In the genomic region with DNA sequence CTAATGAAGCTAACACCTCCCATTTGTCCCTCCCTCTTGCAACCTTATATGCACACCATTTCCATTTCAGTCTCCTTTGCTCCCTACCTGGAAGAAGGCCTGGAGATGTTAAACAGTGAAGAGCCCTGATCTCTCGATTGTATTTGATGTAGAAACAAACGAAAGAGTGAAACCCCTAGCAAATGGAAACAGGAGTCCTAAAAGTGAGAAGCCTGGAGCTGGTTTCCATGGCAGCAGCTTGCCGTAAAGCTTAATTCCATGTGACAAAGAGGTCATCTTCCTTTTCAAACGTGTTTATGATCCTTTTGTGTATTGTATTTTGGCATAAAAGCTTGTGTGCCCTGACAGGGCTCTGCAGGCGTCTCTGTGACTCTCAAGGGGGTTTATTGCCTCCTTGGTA, we compare ENCODE assay signal across 24 mouse cellular contexts. TPM values are rescaled to one million over a fixed set of nuclear protein-coding genes. Genes with fewer than 3 reads are reported as not detected.
A peak's percentile ranks its signal among the peaks of the same experiment; 100 is the strongest.
DNase-seq lines count a peak whose midpoint lies in the region; ATAC-seq and TF ChIP-seq lines count a peak whose summit lies in the region.
"Had no signal": no experiment of that assay in that cellular context is flagged by ENCODE, and none has a peak within 500 bp of the region (broad histone marks: within the 10 kb centered on the region; RNA-seq: fewer than 3 reads in every experiment).

No protein-coding gene starts in this region.

- 0 out of 2 replicates have a peak overlapping the region, but pooled peaks have one; percentile 12 for H3K9ac ChIP-seq in midbrain, embryonic 11.5 days (ENCODE audit: low read length)
- no peak overlapping the region for H3K9ac ChIP-seq in midbrain, postnatal 0 days (replicated peaks; ENCODE audit: low read length, poor library complexity, severe bottlenecking)
- no peak overlapping the region for H3K9ac ChIP-seq in forebrain, embryonic 12.5 days
- H3K9ac ChIP-seq: embryonic facial prominence, embryonic 15.5 days; heart, embryonic 13.5 days; hindbrain, embryonic 15.5 days; liver, embryonic 14.5 days had no signal

- H3K27me3 ChIP-seq in midbrain, embryonic 11.5 days (ENCODE audit: control insufficient read depth, insufficient read depth, low read length) = peaks cover 94% of the 10 kb centered on the region
- peaks cover 66% of the 10 kb centered on the region for H3K27me3 ChIP-seq in midbrain, postnatal 0 days (ENCODE audit: insufficient read depth, low read length)
- H3K27me3 ChIP-seq in forebrain, embryonic 12.5 days = peaks cover 91% of the 10 kb centered on the region

- no peak overlapping the region for H3K4me3 ChIP-seq in midbrain, embryonic 11.5 days (ENCODE audit: low read depth, low read length)
- no peak overlapping the region for H3K4me3 ChIP-seq in midbrain, postnatal 0 days (ENCODE audit: low read depth, low read length)
- H3K4me3 ChIP-seq in forebrain, embryonic 12.5 days (replicated peaks) = no peak overlapping the region
- H3K4me3 ChIP-seq: embryonic facial prominence, embryonic 15.5 days; gastrocnemius, adult 2 months; heart, embryonic 13.5 days; hindbrain, embryonic 15.5 days had no signal

- DNase-seq in midbrain, embryonic 11.5 days (ENCODE audit: low spot score, missing footprints) = peak; percentile 94
- no peak for DNase-seq in midbrain, postnatal 0 days (ENCODE audit: low spot score)
- DNase-seq in mesoderm, embryonic 11.5 days (ENCODE audit: low read depth, low spot score) = peak; percentile 45
- peak; percentile 90 for DNase-seq in retina, postnatal 1 day
- DNase-seq in spleen, postnatal 4 days (ENCODE audit: low spot score in 2 of 2) = no peak
- DNase-seq in thymus, postnatal 4 days = no peak
- DNase-seq: adrenal gland, adult 2 months; cerebellum, adult 9-11 months; gastrocnemius, adult 2 months; kidney, adult 18-20 months; kidney, postnatal 10 days; layer of hippocampus, postnatal 36 days; right cerebral cortex, postnatal 4 days had no signal

- no peaks in the 10 kb centered on the region for H3K36me3 ChIP-seq in midbrain, embryonic 11.5 days (ENCODE audit: control insufficient read depth, insufficient read depth, low read length)
- H3K36me3 ChIP-seq in midbrain, postnatal 0 days (ENCODE audit: insufficient read depth, low read length) = no peaks in the 10 kb centered on the region
- no peaks in the 10 kb centered on the region for H3K36me3 ChIP-seq in forebrain, embryonic 12.5 days (replicated peaks)
- H3K36me3 ChIP-seq: embryonic facial prominence, embryonic 15.5 days; heart, embryonic 13.5 days; hindbrain, embryonic 15.5 days had no signal

- H3K9me3 ChIP-seq in midbrain, embryonic 11.5 days (ENCODE audit: control insufficient read depth, low read length) = no peaks in the 10 kb centered on the region
- H3K9me3 ChIP-seq in midbrain, postnatal 0 days (ENCODE audit: low read length) = no peaks in the 10 kb centered on the region
- no peaks in the 10 kb centered on the region for H3K9me3 ChIP-seq in forebrain, embryonic 12.5 days
- H3K9me3 ChIP-seq: embryonic facial prominence, embryonic 15.5 days; heart, embryonic 13.5 days; hindbrain, embryonic 15.5 days had no signal

- 0 out of 2 replicates have a peak overlapping the region, but pooled peaks have one; percentile 6 for H3K27ac ChIP-seq in midbrain, embryonic 11.5 days (ENCODE audit: low read depth, low read length)
- no peak overlapping the region for H3K27ac ChIP-seq in midbrain, postnatal 0 days (ENCODE audit: low read depth, low read length)
- H3K27ac ChIP-seq in forebrain, embryonic 12.5 days = peak overlapping the region; percentile 38
- H3K27ac ChIP-seq: embryonic facial prominence, embryonic 15.5 days; gastrocnemius, adult 2 months; heart, embryonic 13.5 days; hindbrain, embryonic 15.5 days; liver, embryonic 14.5 days; macrophage had no signal

- TF ChIP-seq CTCF in midbrain, postnatal 0 days (IDR thresholded peaks at IDR 0.05) = no peak

- peaks cover 31% of the 10 kb centered on the region for H3K4me1 ChIP-seq in midbrain, embryonic 11.5 days (ENCODE audit: control insufficient read depth, insufficient read depth, low read length)
- peaks cover 2% of the 10 kb centered on the region; the same call in 1 of the 2 replicates for H3K4me1 ChIP-seq in midbrain, postnatal 0 days (ENCODE audit: insufficient read depth, low read length)
- peaks cover 41% of the 10 kb centered on the region for H3K4me1 ChIP-seq in forebrain, embryonic 12.5 days

- H3K4me2 ChIP-seq in midbrain, embryonic 11.5 days = peak overlapping the region; percentile 19; the same call in 1 of the 2 replicates
- H3K4me2 ChIP-seq in midbrain, postnatal 0 days (ENCODE audit: low read depth, low read length, poor library complexity, severe bottlenecking) = no peak overlapping the region
- H3K4me2 ChIP-seq in forebrain, embryonic 12.5 days = no peak overlapping the region
- H3K4me2 ChIP-seq: embryonic facial prominence, embryonic 15.5 days; heart, embryonic 13.5 days; hindbrain, embryonic 15.5 days had no signal

- no peak for ATAC-seq in midbrain, embryonic 11.5 days (ENCODE audit: low FRiP score)
- no peak for ATAC-seq in midbrain, postnatal 0 days (ENCODE audit: low FRiP score)
- ATAC-seq in forebrain, embryonic 12.5 days (ENCODE audit: low FRiP score) = no peak

- WGBS in midbrain, embryonic 11.5 days = 2% methylated on average over 5 of the region's 5 CpGs
- WGBS in midbrain, postnatal 0 days = 5% methylated on average over 5 of the region's 5 CpGs
- WGBS in forebrain, embryonic 12.5 days = 9% methylated on average over 5 of the region's 5 CpGs

RNA-seq across cellular contexts. Expression of a gene that starts 9.3 kb away (rescaled TPM):
- 76.0 and 77.7 TPM in 2 replicates for polyA plus RNA-seq in midbrain, embryonic 11.5 days (2014; fragmentation: Nextera tagmentation; extraction: Ambion mirVana)
- 0.99 and 2.3 TPM in 2 replicates for total RNA-seq in midbrain, postnatal 0 days (2014; rRNA removed)
- 0.21 and 0.51 TPM in 2 replicates for polyA plus RNA-seq in midbrain, postnatal 0 days (2015; fragmentation: Nextera tagmentation; extraction: Ambion mirVana)
- polyA plus RNA-seq in forebrain, embryonic 12.5 days (2016; fragmentation: Nextera tagmentation; extraction: Ambion mirVana) = 161 and 168 TPM in 2 replicates
- total RNA-seq: adrenal gland, adult 2 months; gastrocnemius, adult 2 months; granulocyte monocyte progenitor cell, adult 5-6 weeks; heart, postnatal 25 days; monocyte, adult 5-6 weeks; neutrophil, adult 5-6 weeks had no signal
- polyA plus RNA-seq: adrenal gland, adult 2 months; heart, embryonic 13.5 days; lung, embryonic 16.5 days; macrophage had no signal

Comparison
In these comparisons a context has a peak if more than half of its experiments do, and no peak if none do; other contexts are left out.
1. DNase-seq: peak in midbrain, embryonic 11.5 days (single experiment), mesoderm, embryonic 11.5 days (single experiment) and retina, postnatal 1 day (single experiment); none in midbrain, postnatal 0 days (single experiment), spleen, postnatal 4 days (0 of 2) and thymus, postnatal 4 days (single experiment).
2. RNA of a gene that starts 9.3 kb away (polyA plus RNA-seq): 161 to 168 TPM in forebrain, embryonic 12.5 days and 76.0 to 77.7 TPM in midbrain, embryonic 11.5 days; 0.21 to 0.51 TPM in midbrain, postnatal 0 days; every median in the first group is over 10 times any median in the second.